ENCODE assay signal across 16 mouse cellular contexts in the genomic region with DNA sequence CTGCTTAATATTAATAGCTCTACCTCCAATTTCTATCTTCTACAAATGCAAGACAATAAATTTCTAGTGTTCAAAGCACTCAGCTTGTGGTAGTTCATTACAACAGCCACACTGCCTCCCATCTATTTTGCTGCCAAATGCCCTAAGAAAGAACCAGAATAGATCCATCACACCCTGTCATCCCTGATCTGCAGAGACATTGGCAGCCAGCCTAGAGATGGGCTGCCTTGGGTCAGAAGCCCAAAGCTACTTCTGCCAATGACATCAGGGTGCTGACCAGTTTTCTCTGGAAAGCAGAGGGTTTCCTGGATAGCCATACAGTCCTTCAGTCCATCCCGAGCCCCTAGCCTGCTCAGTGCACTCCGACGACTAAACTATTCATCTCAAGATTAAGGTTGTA.
"Had no signal": no experiment of that assay in that cellular context is flagged by ENCODE, and none has a peak within 500 bp of the region (broad histone marks: within the 10 kb centered on the region; RNA-seq: fewer than 3 reads in every experiment).

No protein-coding gene starts in this region.

- H3K9me3 ChIP-seq: limb, embryonic 12.5 days; liver, embryonic 13.5 days; lung, embryonic 15.5 days; megakaryocyte, embryonic 14.5 days; midbrain, embryonic 15.5 days; stomach, embryonic 15.5 days had no signal

- H3K4me2 ChIP-seq: limb, embryonic 12.5 days; liver, embryonic 13.5 days; lung, embryonic 15.5 days; midbrain, embryonic 11.5 days; midbrain, embryonic 15.5 days; stomach, embryonic 15.5 days had no signal

- DNase-seq: kidney, postnatal 25 days; liver; liver, embryonic 13.5 days; liver, postnatal 0 days; lung, postnatal 14 days; right cerebral cortex, postnatal 14 days; thymus, adult 2 months; thymus, postnatal 36 days had no signal

- H3K4me3 ChIP-seq: left cerebral cortex, adult 2 months; limb, embryonic 12.5 days; liver, embryonic 13.5 days; lung, embryonic 15.5 days; megakaryocyte, embryonic 14.5 days; midbrain, embryonic 15.5 days; stomach, embryonic 15.5 days had no signal

- H3K4me1 ChIP-seq: limb, embryonic 12.5 days; liver, embryonic 13.5 days; midbrain, embryonic 15.5 days; stomach, embryonic 15.5 days had no signal

- ATAC-seq: liver, postnatal 0 days; midbrain, embryonic 15.5 days had no signal

- H3K36me3 ChIP-seq: limb, embryonic 12.5 days; liver, embryonic 13.5 days; lung, embryonic 15.5 days; midbrain, embryonic 15.5 days; stomach, embryonic 15.5 days had no signal

- H3K9ac ChIP-seq: limb, embryonic 12.5 days; liver, embryonic 13.5 days; liver, postnatal 0 days; lung, embryonic 15.5 days; midbrain, embryonic 15.5 days; stomach, embryonic 15.5 days had no signal

- H3K27me3 ChIP-seq: limb, embryonic 12.5 days; lung, embryonic 15.5 days; midbrain, embryonic 15.5 days; stomach, embryonic 15.5 days had no signal

- H3K27ac ChIP-seq: left cerebral cortex, adult 2 months; limb, embryonic 12.5 days; liver, embryonic 13.5 days; lung, embryonic 15.5 days; macrophage; midbrain, embryonic 15.5 days; stomach, embryonic 15.5 days had no signal
